Mouse (Mus musculus): Measurements from ENCODE around the gene Mapkap1. TPM values are rescaled to one million over a fixed set of nuclear protein-coding genes. Genes with fewer than 3 reads are reported as not detected.

Gene Mapkap1
- polyA plus RNA-seq, 1 experiment, result 52.5 TPM

GRCm38 (mm10) chr2:34569131-34569530, 162.6 kb downstream of the Mapkap1 start:
- 80% methylated on average over 5 of the region's 5 CpGs for WGBS
- Histone ChIP-seq H3K27me3 (ENCODE audit: control insufficient read depth, insufficient read depth, low read length) (no peaks in the 10 kb centered on the region), H3K27ac (ENCODE audit: insufficient read depth, low read depth, low read length) (no peak overlapping the region), H3K36me3 (ENCODE audit: control insufficient read depth, insufficient read depth, low read length) (peaks cover 10% of the 10 kb centered on the region), H3K4me1 (ENCODE audit: control insufficient read depth, insufficient read depth, insufficient read length, low read length) (no peaks in the 10 kb centered on the region), H3K4me3 (ENCODE audit: low read depth, low read length) (no peak overlapping the region)
- TF ChIP-seq POLR2A (IDR thresholded peaks at IDR 0.05; ENCODE audit: low read depth, low read length) (no peak), CTCF (IDR thresholded peaks at IDR 0.05; ENCODE audit: extremely low read depth, insufficient read length, insufficient replicate concordance, low read depth, low read length) (no peak)

- no peak overlapping the region for H3K27ac ChIP-seq (ENCODE audit: insufficient read depth, low read depth, low read length)
- no peaks in the 10 kb centered on the region for H3K27me3 ChIP-seq (ENCODE audit: control insufficient read depth, insufficient read depth, low read length)
These were observed 163.8 kb downstream of the Mapkap1 start for GRCm38 (mm10) chr2:34570378-34570777.

GRCm38 (mm10) chr2:34571096-34571495, 164.5 kb downstream of the Mapkap1 start:
- H3K4me3 ChIP-seq (ENCODE audit: low read depth, low read length), result no peak overlapping the region
- no peaks in the 10 kb centered on the region for H3K4me1 ChIP-seq (ENCODE audit: control insufficient read depth, insufficient read depth, insufficient read length, low read length)
- TF ChIP-seq CTCF (IDR thresholded peaks at IDR 0.05; ENCODE audit: extremely low read depth, insufficient read length, insufficient replicate concordance, low read depth, low read length), result no peak
- no peak for TF ChIP-seq POLR2A (IDR thresholded peaks at IDR 0.05; ENCODE audit: low read depth, low read length)
- no peaks in the 10 kb centered on the region for H3K27me3 ChIP-seq (ENCODE audit: control insufficient read depth, insufficient read depth, low read length)
- 79% methylated on average over 1 of the region's 1 CpGs for WGBS
- H3K27ac ChIP-seq (ENCODE audit: insufficient read depth, low read depth, low read length), result no peak overlapping the region
- H3K36me3 ChIP-seq (ENCODE audit: control insufficient read depth, insufficient read depth, low read length), result peaks cover 8% of the 10 kb centered on the region

More at GRCm38 (mm10) chr2:34570378-34570777, 163.8 kb downstream of the Mapkap1 start:
- Histone ChIP-seq H3K36me3 (ENCODE audit: control insufficient read depth, insufficient read depth, low read length) (peaks cover 8% of the 10 kb centered on the region), H3K4me1 (ENCODE audit: control insufficient read depth, insufficient read depth, insufficient read length, low read length) (no peaks in the 10 kb centered on the region), H3K4me3 (ENCODE audit: low read depth, low read length) (no peak overlapping the region)
- TF ChIP-seq POLR2A (IDR thresholded peaks at IDR 0.05; ENCODE audit: low read depth, low read length) (no peak), CTCF (IDR thresholded peaks at IDR 0.05; ENCODE audit: extremely low read depth, insufficient read length, insufficient replicate concordance, low read depth, low read length) (no peak)
- WGBS, result 74% methylated on average over 6 of the region's 6 CpGs

GRCm38 (mm10) chr2:34573073-34573472, 166.5 kb downstream of the Mapkap1 start:
- 87% methylated on average over 4 of the region's 4 CpGs for WGBS
- TF ChIP-seq CTCF (IDR thresholded peaks at IDR 0.05; ENCODE audit: extremely low read depth, insufficient read length, insufficient replicate concordance, low read depth, low read length) (no peak), POLR2A (IDR thresholded peaks at IDR 0.05; ENCODE audit: low read depth, low read length) (no peak)
- Histone ChIP-seq H3K4me3 (ENCODE audit: low read depth, low read length) (no peak overlapping the region), H3K36me3 (ENCODE audit: control insufficient read depth, insufficient read depth, low read length) (peaks cover 1% of the 10 kb centered on the region), H3K27ac (ENCODE audit: insufficient read depth, low read depth, low read length) (no peak overlapping the region), H3K4me1 (ENCODE audit: control insufficient read depth, insufficient read depth, insufficient read length, low read length) (no peaks in the 10 kb centered on the region), H3K27me3 (ENCODE audit: control insufficient read depth, insufficient read depth, low read length) (no peaks in the 10 kb centered on the region)

- no peaks in the 10 kb centered on the region for H3K27me3 ChIP-seq (ENCODE audit: control insufficient read depth, insufficient read depth, low read length)
- H3K4me1 ChIP-seq (ENCODE audit: control insufficient read depth, insufficient read depth, insufficient read length, low read length), result no peaks in the 10 kb centered on the region
- TF ChIP-seq POLR2A (IDR thresholded peaks at IDR 0.05; ENCODE audit: low read depth, low read length), result no peak
- TF ChIP-seq CTCF (IDR thresholded peaks at IDR 0.05; ENCODE audit: extremely low read depth, insufficient read length, insufficient replicate concordance, low read depth, low read length), result no peak
- 93% methylated on average over 8 of the region's 8 CpGs for WGBS
- H3K27ac ChIP-seq (ENCODE audit: insufficient read depth, low read depth, low read length), result no peak overlapping the region
- no peak overlapping the region for H3K4me3 ChIP-seq (ENCODE audit: low read depth, low read length)
- peaks cover 21% of the 10 kb centered on the region for H3K36me3 ChIP-seq (ENCODE audit: control insufficient read depth, insufficient read depth, low read length)
These were observed 182.0 kb downstream of the Mapkap1 start for GRCm38 (mm10) chr2:34588546-34588945.

GRCm38 (mm10) chr2:34591721-34592360, 185.3 kb downstream of the Mapkap1 start:
- Histone ChIP-seq H3K27me3 (ENCODE audit: control insufficient read depth, insufficient read depth, low read length) (no peaks in the 10 kb centered on the region), H3K27ac (ENCODE audit: insufficient read depth, low read depth, low read length) (no peak overlapping the region), H3K36me3 (ENCODE audit: control insufficient read depth, insufficient read depth, low read length) (peaks cover 6% of the 10 kb centered on the region; the same call in 1 of the 2 replicates), H3K4me1 (ENCODE audit: control insufficient read depth, insufficient read depth, insufficient read length, low read length) (no peaks in the 10 kb centered on the region), H3K4me3 (ENCODE audit: low read depth, low read length) (no peak overlapping the region)
- TF ChIP-seq POLR2A (IDR thresholded peaks at IDR 0.05; ENCODE audit: low read depth, low read length) (no peak), CTCF (IDR thresholded peaks at IDR 0.05; ENCODE audit: extremely low read depth, insufficient read length, insufficient replicate concordance, low read depth, low read length) (no peak)
- 85% methylated on average over 16 of the region's 16 CpGs for WGBS

- TF ChIP-seq POLR2A (IDR thresholded peaks at IDR 0.05; ENCODE audit: low read depth, low read length) (no peak), CTCF (IDR thresholded peaks at IDR 0.05; ENCODE audit: extremely low read depth, insufficient read length, insufficient replicate concordance, low read depth, low read length) (no peak)
- Histone ChIP-seq H3K36me3 (ENCODE audit: control insufficient read depth, insufficient read depth, low read length) (peaks cover 8% of the 10 kb centered on the region; the same call in 1 of the 2 replicates), H3K27me3 (ENCODE audit: control insufficient read depth, insufficient read depth, low read length) (no peaks in the 10 kb centered on the region), H3K27ac (ENCODE audit: insufficient read depth, low read depth, low read length) (no peak overlapping the region), H3K4me1 (ENCODE audit: control insufficient read depth, insufficient read depth, insufficient read length, low read length) (no peaks in the 10 kb centered on the region), H3K4me3 (ENCODE audit: low read depth, low read length) (no peak overlapping the region)
- 80% methylated on average over 8 of the region's 8 CpGs for WGBS
These were observed 185.9 kb downstream of the Mapkap1 start for GRCm38 (mm10) chr2:34592361-34592960.

Measured in small intestine, adult 2 months (tissue).